Comparison of ENCODE assay signal across 8 mouse cellular contexts in the genomic region with DNA sequence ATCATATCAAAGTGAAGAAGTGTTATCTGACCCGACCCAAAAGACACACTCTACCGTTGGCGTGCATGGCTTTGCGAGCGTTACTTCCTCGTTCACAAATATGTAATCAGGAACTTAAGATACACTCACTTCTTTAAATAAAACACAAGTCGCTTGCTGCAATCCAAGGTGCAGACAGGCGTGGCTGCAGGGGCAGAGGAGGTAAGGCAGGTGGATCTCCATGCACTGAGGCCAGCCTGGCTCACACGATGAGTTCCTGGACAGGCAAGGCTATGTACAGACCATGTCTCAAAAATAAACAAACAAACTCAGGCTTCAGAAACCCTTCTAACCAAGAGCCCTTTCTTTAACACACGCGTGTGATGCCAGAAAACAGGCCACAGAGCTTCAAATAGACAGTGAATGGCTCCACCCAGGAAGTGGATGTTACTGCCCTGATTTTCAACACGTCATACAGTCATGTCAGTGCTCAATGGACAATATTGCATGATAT. TPM values are rescaled to one million over a fixed set of nuclear protein-coding genes. Genes with fewer than 3 reads are reported as not detected.
DNase-seq lines count a peak whose midpoint lies in the region; ATAC-seq lines count a peak whose summit lies in the region.

No protein-coding gene starts in this region.

- peak; percentile 75 for ATAC-seq in inflammation-experienced regulatory T-cells, adult 6 months
- peak; percentile 46 for ATAC-seq in megakaryocyte, adult 5-6 weeks (ENCODE audit: poor library complexity, severe bottlenecking)

- DNase-seq in heart, adult 11 months: peak; percentile 92
- DNase-seq in heart, postnatal 25 days (ENCODE audit: low spot score): no peak
- DNase-seq in R1 (ENCODE audit: low read depth, low spot score): peak; percentile 19
- no peak for DNase-seq in embryo, embryonic 10.5 days (ENCODE audit: low spot score)
- no peak for DNase-seq in kidney, adult 11 months
- DNase-seq in right cerebral cortex, postnatal 25 days: no peak

- intact Hi-C loops in heart, postnatal 25 days (cut with DNase I): loop anchor here (2.0 kb wide), 1 partner anchor 43 kb away; no protein-coding TSS in a partner anchor

RNA-seq across cellular contexts. Expression of gene Rassf3, which starts 2.4 kb away (rescaled TPM):
- total RNA-seq in heart, postnatal 25 days (2021): 100 to 1,000 TPM; 146 to 157 TPM
- polyA plus RNA-seq in inflammation-experienced regulatory T-cells, adult 6 months (2017; shearing (Covaris generic)): 1 to 10 TPM; 6.1 to 6.8 (median 6.2) TPM
- total RNA-seq in megakaryocyte, adult 5-6 weeks (2015): 65.7 and 65.8 TPM in 2 replicates
- total RNA-seq in megakaryocyte, adult 5-6 weeks (2017): 56.4 and 56.8 TPM in 2 replicates

Comparison
In these comparisons a context has a peak if more than half of its experiments do, and no peak if none do; other contexts are left out.
1. DNase-seq: peak in heart, adult 11 months (single experiment) and R1 (single experiment); none in heart, postnatal 25 days (single experiment), embryo, embryonic 10.5 days (single experiment), kidney, adult 11 months (single experiment) and right cerebral cortex, postnatal 25 days (single experiment).